Mouse (Mus musculus): ENCODE data around the gene Sfxn2. TPM values are rescaled to one million over a fixed set of nuclear protein-coding genes. Genes with fewer than 3 reads are reported as not detected.

Sfxn2 gene
- total and polyA plus RNA-seq, 3 experiments: 20.3 to 36.6 (median 21.2) TPM

DNA sequence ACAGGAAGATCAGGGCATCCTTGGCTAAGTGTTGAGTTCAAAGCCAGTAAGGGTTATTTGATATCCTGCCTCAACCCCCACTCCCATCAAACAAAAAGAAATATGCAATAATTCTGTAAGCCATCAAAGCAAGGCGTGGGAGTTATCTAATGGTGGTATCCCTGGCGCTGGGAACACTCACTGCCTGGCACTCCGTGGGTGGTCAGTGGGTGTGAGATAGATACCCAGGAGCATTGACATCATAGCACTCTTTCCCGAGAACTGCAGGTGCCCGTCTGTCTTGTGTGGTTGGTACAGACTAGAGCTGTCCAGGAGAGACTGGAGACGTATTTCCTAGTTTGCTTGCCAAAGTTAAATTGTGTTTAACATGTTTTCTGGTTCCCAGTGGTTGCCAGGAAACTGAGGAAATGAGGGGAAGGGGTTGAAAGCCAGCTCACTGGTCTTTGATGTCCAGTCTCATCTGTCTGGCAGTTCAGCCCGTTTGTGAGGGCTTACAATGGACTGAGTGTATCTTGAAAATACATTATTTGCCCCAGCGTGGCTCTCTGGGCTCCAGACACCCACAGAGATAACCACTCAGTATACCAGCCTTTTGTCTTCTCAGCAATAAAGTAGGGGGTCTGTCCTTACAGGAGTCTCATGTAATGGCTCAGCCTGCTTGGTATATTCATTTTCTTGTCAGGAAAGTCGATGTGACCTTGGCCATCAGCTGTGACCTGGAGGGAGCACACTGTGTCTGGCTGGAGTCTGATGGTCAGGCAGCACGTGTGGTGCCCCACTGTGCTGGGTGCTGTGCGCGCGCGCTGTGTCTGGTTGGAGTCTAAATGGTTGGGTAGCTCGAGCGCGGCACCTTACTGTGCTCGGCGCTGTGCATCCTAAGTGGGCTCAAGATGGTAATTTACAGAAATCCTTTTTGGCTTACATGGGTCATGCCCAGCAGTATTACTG lies 48.3 kb downstream of the Sfxn2 start:
- Histone ChIP-seq H3K4me3 (ENCODE audit: control insufficient read depth in 1 of 2, insufficient read depth in 1 of 2, low read depth in 2 of 2, low read length in 2 of 2) (no peak overlapping the region), H3K4me1 (ENCODE audit: control insufficient read depth in 1 of 2, insufficient read depth in 2 of 2, low read length in 2 of 2) (no peaks in the 10 kb centered on the region), H3K27ac (ENCODE audit: control insufficient read depth, low read depth, low read length) (no peak overlapping the region), H3K79me2 (ENCODE audit: control insufficient read depth, insufficient read depth, low read length, poor library complexity) (no peaks in the 10 kb centered on the region), H3K9ac (ENCODE audit: control insufficient read depth, low read depth, low read length, poor library complexity, severe bottlenecking) (no peak overlapping the region), H3K27me3 (ENCODE audit: control insufficient read depth in 1 of 2, insufficient read depth in 2 of 2, low read length in 2 of 2) (no peaks in the 10 kb centered on the region), H3K36me3 (ENCODE audit: control insufficient read depth in 1 of 2, insufficient read depth in 2 of 2, low read length in 2 of 2) (peaks cover 0 to 5% of the 10 kb centered on the region in 2 experiments; a peak in 1 of 4 replicates), H3K9me3 (replicated peaks; ENCODE audit: insufficient read depth, low read length) (no peaks in the 10 kb centered on the region)
- TF ChIP-seq HCFC1 (IDR thresholded peaks at IDR 0.05; ENCODE audit: low read depth, low read length): no peak
- no peak for TF ChIP-seq RAD21 (IDR thresholded peaks at IDR 0.05; ENCODE audit: low read depth, low read length)
- TF ChIP-seq ZC3H11A (IDR thresholded peaks at IDR 0.05; ENCODE audit: low read depth, low read length): no peak
- no peak for TF ChIP-seq GATA1 (IDR thresholded peaks at IDR 0.05; ENCODE audit: low read depth, low read length)
- DNase-seq (ENCODE audit: low read depth, low spot score): no peak

DNA sequence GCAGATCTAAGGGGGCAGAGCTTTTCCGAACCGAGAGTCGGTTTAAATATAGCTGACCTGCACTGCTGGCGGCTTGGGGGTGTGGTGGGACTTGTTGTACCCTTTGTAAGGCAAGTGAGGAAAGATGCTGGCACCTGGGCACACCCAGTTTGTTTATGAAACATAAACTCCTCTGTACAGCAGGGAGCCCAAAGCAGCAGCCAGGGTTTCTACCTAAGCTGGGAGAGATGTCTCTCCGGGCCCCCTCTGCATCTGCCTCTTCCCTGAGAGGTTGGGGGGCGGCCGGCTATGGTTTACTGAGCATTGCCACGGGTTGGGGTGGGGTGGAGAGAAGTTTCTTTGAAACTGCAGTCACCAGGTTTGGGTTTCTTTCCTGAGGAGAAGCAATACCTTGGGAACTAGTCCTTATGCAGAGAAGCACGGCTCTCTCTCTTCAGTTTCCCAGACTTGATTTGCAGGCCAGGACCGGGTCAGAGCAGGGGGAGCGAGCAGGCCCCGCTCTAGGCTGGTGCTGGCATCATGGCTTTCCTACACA lies 49.6 kb downstream of the Sfxn2 start:
- Histone ChIP-seq H3K9me3 (replicated peaks; ENCODE audit: insufficient read depth, low read length) (no peaks in the 10 kb centered on the region), H3K9ac (ENCODE audit: control insufficient read depth, low read depth, low read length, poor library complexity, severe bottlenecking) (no peak overlapping the region), H3K36me3 (ENCODE audit: control insufficient read depth in 1 of 2, insufficient read depth in 2 of 2, low read length in 2 of 2) (peaks cover 0 to 3% of the 10 kb centered on the region in 2 experiments; a peak in 1 of 4 replicates), H3K79me2 (ENCODE audit: control insufficient read depth, insufficient read depth, low read length, poor library complexity) (no peaks in the 10 kb centered on the region), H3K27me3 (ENCODE audit: control insufficient read depth in 1 of 2, insufficient read depth in 2 of 2, low read length in 2 of 2) (no peaks in the 10 kb centered on the region), H3K4me3 (ENCODE audit: control insufficient read depth in 1 of 2, insufficient read depth in 1 of 2, low read depth in 2 of 2, low read length in 2 of 2) (no peak overlapping the region), H3K4me1 (ENCODE audit: control insufficient read depth in 1 of 2, insufficient read depth in 2 of 2, low read length in 2 of 2) (no peaks in the 10 kb centered on the region), H3K27ac (ENCODE audit: control insufficient read depth, low read depth, low read length) (no peak overlapping the region)
- no peak for TF ChIP-seq GABPA (IDR thresholded peaks at IDR 0.05; ENCODE audit: low read depth, low read length)
- TF ChIP-seq MYC (IDR thresholded peaks at IDR 0.05; ENCODE audit: low read depth, low read length): no peak
- TF ChIP-seq EP300 (IDR thresholded peaks at IDR 0.05; ENCODE audit: low read depth in 1 of 2, low read length in 2 of 2): no peak
- no peak for TF ChIP-seq HCFC1 (IDR thresholded peaks at IDR 0.05; ENCODE audit: low read depth, low read length)
- no peak for TF ChIP-seq SMC3 (IDR thresholded peaks at IDR 0.05; ENCODE audit: low read depth, low read length)
- no peak for TF ChIP-seq POLR2AphosphoS2 (IDR thresholded peaks at IDR 0.05; ENCODE audit: low read length)
- no peak for TF ChIP-seq MAZ (IDR thresholded peaks at IDR 0.05; ENCODE audit: low read depth, low read length)
- no peak for TF ChIP-seq NRF1 (IDR thresholded peaks at IDR 0.05; ENCODE audit: insufficient read depth, low read depth, low read length, poor library complexity, severe bottlenecking)
- no peak for TF ChIP-seq NELFE (IDR thresholded peaks at IDR 0.05; ENCODE audit: low read depth, low read length)
- TF ChIP-seq UBTF (IDR thresholded peaks at IDR 0.05; ENCODE audit: borderline replicate concordance, insufficient read depth, low read depth, low read length): no peak
- DNase-seq (ENCODE audit: low read depth, low spot score): no peak

Data from MEL (cell line).